Mouse (Mus musculus) R1 (cell line): ENCODE measurements around the gene Gpatch11.
"Not testable (repeated sequence)": the region's sequence is repeated elsewhere in the genome, so short reads cannot be mapped to it uniquely, and the experiment has no call there.

Experiments
- DNase-seq: peaks from one replicate; pipeline ENCODE4 v3.0.0-alpha.2; 2018; ENCODE audit warnings: low read depth, low spot score

The Gpatch11 gene

GRCm38 (mm10) chr17:78834856-78835835, at the start of gene Gpatch11, which contains the start of gene Heatr5b:
Gene Gpatch11, plus strand, starts transcription at chr17:78835567.
Gene Heatr5b, minus strand, starts transcription at chr17:78835364.
- DNase-seq = peak; percentile 98

GRCm38 (mm10) chr17:78788273-78788672, 47.1 kb upstream of the Gpatch11 start:
- DNase-seq = not testable (repeated sequence)

DNA sequence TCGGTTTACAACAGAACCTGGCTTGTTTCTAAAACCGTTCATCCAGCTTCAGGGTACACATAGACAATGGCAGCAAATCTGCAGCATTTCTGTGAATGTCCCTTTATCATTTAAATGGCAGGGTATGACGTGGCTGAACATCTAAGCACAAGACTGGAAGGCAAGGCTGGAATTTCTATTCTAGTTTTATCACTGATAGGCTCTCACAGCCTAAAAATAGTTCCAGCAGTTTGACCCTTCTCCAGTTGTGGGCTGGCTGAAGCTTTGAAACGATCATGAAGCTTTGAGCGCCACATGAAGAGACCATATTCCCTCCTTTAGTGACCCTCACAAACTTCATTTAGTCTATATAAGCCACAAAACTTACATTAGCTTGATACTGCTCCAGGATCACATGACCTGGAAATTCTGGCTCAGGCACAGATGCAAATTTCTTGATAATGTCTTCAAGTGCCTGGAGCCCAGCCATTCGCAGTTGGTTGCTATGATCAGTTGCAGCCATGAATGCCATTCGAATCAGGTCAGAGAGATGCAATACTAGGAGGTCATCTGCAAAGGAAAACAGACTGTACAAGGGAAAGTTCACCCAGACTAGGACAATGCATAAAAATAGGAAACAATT, 44.2 kb upstream of the Gpatch11 start:
- no peak for DNase-seq

- DNase-seq = no peak
These were observed 43.7 kb upstream of the Gpatch11 start for GRCm38 (mm10) chr17:78791690-78792070.

DNA sequence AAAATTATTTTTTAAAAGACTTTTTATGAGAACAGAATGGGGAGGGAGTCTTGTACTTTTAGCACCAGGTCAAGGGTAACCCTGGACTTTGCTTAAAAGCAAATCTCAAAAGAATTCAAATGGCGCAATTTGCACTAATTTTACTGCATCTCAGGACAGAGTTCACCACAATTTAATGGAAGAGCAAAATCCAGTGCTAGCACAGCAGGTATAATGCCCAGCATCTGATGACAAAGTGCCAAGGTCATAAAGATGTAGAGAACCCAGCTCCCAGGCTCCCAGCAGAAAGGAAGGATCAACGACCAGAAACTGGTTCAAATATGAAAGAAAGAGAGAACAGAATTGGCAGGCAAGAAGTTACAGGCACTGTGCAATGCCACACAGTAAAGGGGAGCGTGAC, 43.2 kb upstream of the Gpatch11 start:
- DNase-seq = no peak

DNA sequence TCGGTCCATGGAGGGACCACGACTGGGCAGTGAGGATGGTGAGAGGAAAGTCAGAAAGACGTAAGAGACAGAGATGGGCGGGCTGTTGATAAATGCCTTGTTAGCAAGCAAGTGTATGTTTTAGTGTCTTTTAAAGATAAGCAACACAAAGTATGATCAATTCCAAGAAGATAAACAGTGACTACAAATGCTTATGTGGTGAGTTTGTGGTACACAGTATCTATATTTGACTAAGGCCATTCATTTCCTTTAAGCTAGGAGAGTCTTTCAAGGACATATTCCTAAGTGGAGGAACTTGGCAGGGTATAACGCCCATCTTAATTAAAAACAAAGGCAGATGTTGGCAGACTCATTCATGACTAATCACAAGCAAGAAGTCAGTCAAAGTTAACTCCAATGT, 41.0 kb upstream of the Gpatch11 start:
- DNase-seq = no peak

DNA sequence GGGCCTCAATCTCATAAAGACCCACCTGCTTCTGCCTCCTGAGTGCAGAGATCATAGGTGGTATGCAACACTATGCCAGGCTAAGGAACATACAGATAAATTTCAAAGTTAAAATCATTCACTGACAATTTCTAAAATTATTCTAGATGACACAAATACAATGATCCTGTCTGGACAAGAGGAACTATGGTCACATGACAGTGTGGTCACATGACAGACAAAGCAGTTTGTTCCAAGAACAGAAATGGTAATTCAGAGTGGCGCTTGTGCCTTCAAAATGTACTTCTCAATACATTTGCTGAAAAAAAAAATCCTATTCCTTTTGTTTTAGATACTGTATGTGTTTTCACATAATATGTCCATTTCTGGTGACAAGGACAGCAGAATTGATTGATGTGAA, 38.1 kb upstream of the Gpatch11 start:
- no peak for DNase-seq

GRCm38 (mm10) chr17:78809019-78809418, 26.3 kb upstream of the Gpatch11 start:
- DNase-seq = peak; percentile 38

DNA sequence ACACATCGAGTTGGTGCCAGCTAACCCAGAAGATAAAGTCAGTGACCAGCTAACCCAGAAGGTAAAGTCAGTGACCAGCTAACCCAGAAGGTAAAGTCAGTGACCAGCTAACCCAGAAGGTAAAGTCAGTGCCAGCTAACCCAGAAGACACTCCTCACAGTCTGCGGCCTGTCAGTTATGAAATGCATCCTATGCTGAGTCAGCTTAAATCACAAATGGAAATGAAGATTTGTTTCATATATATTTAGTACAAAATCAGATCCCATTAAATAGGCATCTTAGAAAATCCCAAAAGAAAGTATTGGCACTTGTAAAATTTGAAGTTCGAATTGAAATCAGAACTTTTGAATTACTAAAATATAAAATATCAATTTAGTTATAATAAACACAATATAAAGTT, 25.8 kb upstream of the Gpatch11 start:
- DNase-seq = no peak

DNA sequence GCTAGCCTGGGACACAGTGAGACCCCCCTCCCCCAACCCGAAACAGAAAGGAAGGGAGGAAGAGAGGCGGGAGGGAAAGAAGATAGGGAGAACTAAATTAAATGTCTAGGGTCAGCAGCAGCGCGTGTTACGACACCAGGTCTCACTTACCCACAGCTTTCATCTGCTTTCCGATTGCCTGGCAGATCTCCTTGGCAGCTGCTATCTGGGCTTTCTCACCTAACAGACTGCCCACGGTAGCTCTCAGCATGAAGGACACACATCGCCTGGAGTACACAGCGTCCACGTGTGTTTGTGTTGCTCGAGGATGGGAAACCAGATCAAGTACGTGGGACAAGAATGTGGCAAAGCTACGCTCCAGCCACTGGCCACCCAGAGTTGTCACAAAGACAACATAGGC, 11.0 kb upstream of the Gpatch11 start:
- no peak for DNase-seq

GRCm38 (mm10) chr17:78836056-78836455, 689 bp downstream of the Gpatch11 start:
- DNase-seq = no peak

DNA sequence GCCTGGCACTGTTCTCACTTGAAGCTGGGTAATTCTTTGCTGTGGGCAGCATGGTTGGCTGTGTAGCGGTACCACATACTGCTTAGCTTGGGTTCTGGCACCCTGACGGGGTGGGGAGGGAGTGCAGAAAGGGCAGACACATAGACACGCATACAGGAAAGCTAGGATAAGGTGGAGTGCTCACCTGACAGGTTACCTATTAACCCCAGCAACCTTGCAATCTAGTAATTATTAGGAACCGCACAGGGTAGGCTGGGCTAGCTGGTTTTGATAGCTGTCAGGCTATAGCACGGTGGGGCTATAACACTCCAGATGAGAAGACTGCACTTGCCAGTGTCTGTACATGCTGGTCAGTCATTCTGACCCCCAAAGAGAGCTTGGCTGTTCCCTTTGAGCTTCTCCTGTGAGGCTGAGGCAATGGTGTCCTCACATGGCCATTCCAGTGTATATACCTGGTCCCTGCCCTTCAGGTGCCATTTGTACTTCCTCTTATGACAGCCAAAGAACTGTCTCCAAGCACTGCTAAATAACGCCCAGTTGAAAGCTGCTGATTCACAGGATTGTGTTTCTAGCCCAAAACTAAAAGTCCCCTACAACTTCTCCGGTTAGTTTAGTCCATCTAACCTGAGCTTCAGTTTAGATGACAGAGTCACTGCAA, 7.0 kb downstream of the Gpatch11 start:
- DNase-seq = no peak

DNA sequence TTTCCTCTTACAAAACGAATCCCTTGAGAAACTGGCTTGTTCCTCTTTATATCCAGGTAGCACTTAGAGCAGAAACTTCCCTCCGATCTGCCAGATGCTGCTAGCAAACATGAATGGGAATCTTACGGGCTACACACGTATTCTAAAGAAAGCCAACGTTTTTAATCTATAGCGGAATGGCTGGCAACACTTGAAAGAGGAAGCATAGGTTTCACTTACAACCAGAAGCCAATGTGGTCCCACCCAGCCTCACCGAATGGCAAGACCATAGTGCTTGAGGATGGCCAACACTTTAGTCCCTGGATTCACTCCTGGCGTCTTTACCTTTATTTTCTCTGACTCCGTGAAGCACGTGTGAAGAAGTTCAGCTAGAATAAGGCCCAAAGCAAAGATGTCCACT, 20.9 kb downstream of the Gpatch11 start:
- DNase-seq = no peak

- DNase-seq = no peak
These were observed 38.5 kb downstream of the Gpatch11 start for GRCm38 (mm10) chr17:78873886-78874285.

DNA sequence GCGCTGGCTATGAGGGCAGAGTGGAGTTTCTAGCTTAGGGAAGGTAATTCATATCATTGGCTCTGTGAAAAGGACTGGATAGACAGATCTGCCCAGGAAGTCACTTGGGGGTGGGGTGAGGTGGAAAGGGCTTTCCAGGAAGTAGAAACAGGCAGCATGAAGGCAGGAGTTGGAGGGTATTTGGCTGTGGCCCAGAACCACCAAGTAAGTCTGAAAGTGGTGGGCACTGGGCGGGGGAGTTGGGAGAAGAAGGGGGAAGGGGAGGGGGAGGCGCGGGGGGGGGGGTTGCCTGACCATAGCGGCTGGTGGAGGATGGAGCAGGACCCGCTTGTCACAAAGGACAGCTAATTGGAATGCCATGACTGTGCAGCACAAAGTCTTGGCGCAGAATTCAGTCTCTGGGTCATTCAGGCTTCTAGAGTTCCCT, 46.5 kb downstream of the Gpatch11 start:
- DNase-seq = peak; percentile 25

- DNase-seq = peak; percentile 89
These were observed 47.2 kb downstream of the Gpatch11 start, which contains the start of gene Eif2ak2 for GRCm38 (mm10) chr17:78882401-78883112. Gene Eif2ak2, minus strand, starts transcription at chr17:78882573.

DNA sequence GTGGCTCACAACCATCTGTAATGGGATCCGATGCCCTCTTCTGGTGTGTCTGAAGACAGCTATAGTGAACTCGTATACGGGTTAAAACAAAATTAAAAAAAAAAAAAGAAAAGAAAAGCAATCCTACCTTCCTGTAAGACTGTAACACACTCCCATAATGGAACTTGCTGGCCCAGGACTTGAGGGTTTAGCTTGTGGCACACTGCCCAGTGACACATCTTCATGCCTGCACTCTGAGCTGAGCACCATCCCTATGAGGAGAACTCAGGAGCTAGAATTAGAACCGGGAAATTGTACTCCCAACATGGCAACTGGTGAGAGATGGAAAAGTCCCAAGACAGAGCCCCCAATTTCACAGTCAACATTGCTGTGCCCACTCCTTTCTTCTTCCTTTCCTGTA, 47.9 kb downstream of the Gpatch11 start:
- no peak for DNase-seq

DNA sequence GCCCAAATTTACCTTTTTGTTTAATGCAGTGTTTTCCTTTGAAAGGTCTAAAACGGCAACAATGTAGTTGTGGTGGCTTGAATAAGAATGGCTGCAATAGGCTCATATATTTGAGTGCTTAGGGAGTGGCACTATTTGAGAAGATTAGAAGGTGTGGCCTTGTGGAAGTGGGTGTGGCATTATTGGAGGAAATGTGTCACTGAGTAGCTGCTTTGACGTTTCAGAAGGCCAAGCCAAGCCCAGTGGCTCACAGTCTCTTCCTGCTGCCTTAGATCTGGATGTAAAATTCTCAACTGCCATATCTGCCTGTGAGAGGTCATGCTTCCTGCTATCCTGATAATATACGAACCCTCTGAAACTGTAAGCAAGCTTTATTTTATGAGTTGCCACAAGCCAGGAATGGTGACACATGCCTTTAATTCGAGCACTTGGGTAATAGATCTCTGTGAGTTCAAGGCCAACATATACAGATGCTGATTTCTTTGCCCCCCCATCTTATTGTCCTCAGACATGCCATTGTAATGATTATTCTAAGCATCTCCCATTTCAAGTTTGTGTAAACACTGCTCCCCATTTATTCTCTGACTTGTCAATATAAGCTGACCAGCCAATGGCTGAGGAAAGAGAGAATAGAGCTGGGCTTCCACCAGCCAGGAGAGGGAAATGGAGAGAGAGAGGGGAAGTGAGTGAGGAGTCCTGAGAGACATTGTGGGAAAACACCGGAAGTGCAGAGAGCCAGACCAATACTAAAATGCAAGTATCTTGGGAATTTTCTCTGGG, 50.1 kb downstream of the Gpatch11 start:
- peak; percentile 96 for DNase-seq

DNA sequence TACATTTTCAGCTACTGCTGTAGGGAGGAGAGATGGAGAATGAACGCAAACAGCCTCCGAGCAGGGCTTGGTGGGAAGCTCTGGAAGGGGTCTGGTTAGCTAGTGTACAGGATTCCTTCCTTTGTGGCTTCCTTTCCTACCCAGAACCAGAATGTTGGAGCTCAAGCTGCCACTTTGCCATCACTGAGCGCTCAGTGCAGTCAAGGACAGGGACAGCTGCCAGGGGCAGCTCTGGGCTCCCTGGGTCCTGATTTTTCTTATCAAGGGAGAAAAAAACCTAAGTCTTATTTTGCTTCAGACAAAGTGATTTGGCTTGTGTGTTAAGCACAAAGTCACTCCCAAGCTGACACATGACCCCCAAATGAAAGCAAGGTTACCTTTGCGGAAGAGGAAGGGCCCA, 53.2 kb downstream of the Gpatch11 start:
- DNase-seq = no peak

GRCm38 (mm10) chr17:78889184-78889583, 53.8 kb downstream of the Gpatch11 start:
- no peak for DNase-seq

GRCm38 (mm10) chr17:78891020-78891419, 55.7 kb downstream of the Gpatch11 start:
- no peak for DNase-seq
